Mouse (Mus musculus): Measurements from ENCODE around the gene Faf1.

GRCm38 (mm10) chr4:109729281-109729680 is 52.9 kb downstream of the Faf1 start:
- TF ChIP-seq CTCF (IDR thresholded peaks at IDR 0.05; ENCODE audit: control insufficient read depth, insufficient read depth, insufficient replicate concordance, low read depth, low read length) (no peak), POLR2A (IDR thresholded peaks at IDR 0.05; ENCODE audit: control insufficient read depth, low read depth, low read length) (no peak)
